Mouse (Mus musculus) left cerebral cortex, adult 18-20 months (tissue): Measurements from ENCODE around the gene Asprv1. TPM values are rescaled to one million over a fixed set of nuclear protein-coding genes. Genes with fewer than 3 reads are reported as not detected.

ENCODE experiments used
- DNase-seq, 2 experiments: peaks; one replicate each; pipeline ENCODE4 v3.0.0; 2021 to 2022; ENCODE audit warnings: low spot score in 2 of 2, mixed read lengths in 1 of 2
- total RNA-seq, 2 experiments: library from RNA; stranded (reverse); gene quantifications; 2 replicates each; pipeline ENCODE4 v1.2.3; 2021

The Asprv1 gene
- total RNA-seq, 2 experiments from 2014 or later: 1.4 to 1.7 TPM

DNA sequence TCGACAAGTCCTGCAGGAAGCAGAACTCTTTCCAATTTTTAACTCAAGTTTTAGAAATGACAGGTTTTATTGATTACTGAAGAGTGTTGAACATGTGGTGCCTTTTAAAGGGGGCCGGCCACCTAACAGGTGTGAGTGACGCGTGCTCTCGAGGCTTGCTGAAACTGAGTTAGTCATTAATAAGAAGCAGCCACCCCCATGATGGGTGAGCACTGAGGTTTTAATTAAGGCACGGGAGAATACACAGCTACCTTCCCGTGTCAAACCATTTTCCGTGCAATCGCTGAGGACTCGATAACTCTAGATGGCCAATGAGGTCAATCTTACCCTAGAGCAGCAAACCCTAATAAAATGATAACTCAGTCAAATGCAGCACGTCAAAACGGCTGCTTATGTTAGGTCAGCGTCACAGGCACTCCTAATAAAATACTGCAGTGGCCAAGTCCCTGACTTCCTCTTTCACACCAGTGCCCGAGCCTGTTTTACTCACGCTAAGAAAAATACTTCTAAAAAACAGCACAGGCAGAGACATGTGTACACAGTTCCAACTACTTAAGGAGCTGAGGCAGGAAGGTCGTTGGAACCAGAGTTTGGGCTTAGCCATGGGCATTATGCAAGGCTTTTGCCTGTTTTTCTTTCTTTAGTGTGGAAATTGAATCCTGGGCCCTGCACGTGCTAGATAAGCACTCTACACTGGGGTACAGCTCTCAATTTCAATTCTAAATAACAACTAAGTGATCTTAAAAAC, 37.8 kb downstream of the Asprv1 start:
- no peak for DNase-seq

GRCm38 (mm10) chr6:86667061-86667460, 39.1 kb downstream of the Asprv1 start:
- DNase-seq: no peak

- DNase-seq: peak in 1 of 2 experiments; percentile 15
Measured at GRCm38 (mm10) chr6:86668580-86669239, 40.7 kb downstream of the Asprv1 start, which contains the start of gene Mxd1. TSS of gene Mxd1 (minus strand) at chr6:86669161.

- peak; percentile 100 for DNase-seq
Measured at GRCm38 (mm10) chr6:86669240-86669727, 41.3 kb downstream of the Asprv1 start.

DNA sequence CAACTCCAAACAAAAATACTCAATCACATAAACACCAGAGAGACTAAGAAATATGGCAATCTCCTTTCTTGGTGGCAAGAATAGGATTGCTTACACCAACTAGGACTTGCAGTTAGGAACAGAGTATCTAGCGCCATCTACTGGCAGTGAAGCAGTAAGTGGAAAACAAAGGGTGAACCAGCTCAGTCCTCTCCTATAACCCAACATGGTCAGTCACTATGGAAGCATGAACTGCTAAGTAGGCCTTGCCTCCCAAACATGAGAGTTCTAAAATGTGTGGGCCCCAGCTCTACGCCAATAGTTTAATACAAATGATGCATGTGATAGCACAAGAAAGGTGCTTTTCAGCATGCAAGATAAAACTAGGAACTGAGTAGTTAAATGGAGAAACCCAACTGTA, 42.9 kb downstream of the Asprv1 start:
- DNase-seq: peak; percentile 52 to 57

GRCm38 (mm10) chr6:86678341-86678740, 50.4 kb downstream of the Asprv1 start:
- no peak for DNase-seq

Other genes starting within 250 kb of the Asprv1 start
- gene Pcyox1, start 231.0 kb upstream of the Asprv1 start, total RNA-seq: 100 to 1,000 TPM; 105 to 115 TPM
- 100 to 1,000 TPM in 1 of 2 experiments, 10 to 100 TPM in 1; 97.8 to 102 TPM for gene Tia1, start 223.9 kb upstream of the Asprv1 start, total RNA-seq
- under 1 TPM in 1 of 2 experiments, not detected in 1; 0.58 TPM for gene Gm44790, start 201.5 kb upstream of the Asprv1 start, total RNA-seq
- gene C87436, start 189.8 kb upstream of the Asprv1 start, total RNA-seq: 10 to 100 TPM; 21.6 to 22.8 TPM
- gene Pcbp1, start 101.8 kb upstream of the Asprv1 start, total RNA-seq: 100 to 1,000 TPM; 188 to 189 TPM
- 10 to 100 TPM; 21.7 to 24.9 TPM for gene Mxd1, start 41.0 kb downstream of the Asprv1 start, total RNA-seq
- 10 to 100 TPM; 56.8 to 62.2 TPM for gene Snrnp27, start 56.4 kb downstream of the Asprv1 start, total RNA-seq
- gene Gmcl1, start 105.2 kb downstream of the Asprv1 start, total RNA-seq: 10 to 100 TPM; 30.4 to 30.6 TPM
- 10 to 100 TPM in 1 of 2 experiments, 1 to 10 TPM in 1; 9.6 to 10.2 TPM for gene Anxa4, start 165.4 kb downstream of the Asprv1 start, total RNA-seq
- gene Aak1, start 221.4 kb downstream of the Asprv1 start, total RNA-seq: 100 to 1,000 TPM; 406 to 417 TPM